Mouse (Mus musculus) adrenal gland, postnatal 0 days (tissue): ENCODE data around the gene Olfr1475. TPM values are rescaled to one million over a fixed set of nuclear protein-coding genes. Genes with fewer than 3 reads are reported as not detected.

ENCODE experiments used
- polyA plus RNA-seq: library from polyadenylated mRNA; unstranded; fragments of >200 nt; fragmentation: Nextera tagmentation; extraction: Ambion mirVana; gene quantifications from 2 replicates; pipeline ENCODE4 v1.2.1, GENCODE M21; 2015

Olfr1475 gene
- not detected in 2 replicates for polyA plus RNA-seq

GRCm38 (mm10) chr19:13480096-13480495 lies at the start of gene Olfr1475:
Olfr1475 (minus strand) TSS chr19:13480196.

GRCm38 (mm10) chr19:13527613-13528012 lies 47.6 kb upstream of the Olfr1475 start, which contains the start of gene Olfr1480:
Olfr1480 (plus strand) TSS chr19:13527913.

GRCm38 (mm10) chr19:13500246-13500645 lies 20.2 kb upstream of the Olfr1475 start, which contains the start of gene Olfr1477:
Olfr1477 (plus strand) TSS chr19:13500546.

GRCm38 (mm10) chr19:13469265-13469664 lies 10.7 kb downstream of the Olfr1475 start, which contains the start of gene Olfr1474:
Olfr1474 (plus strand) TSS chr19:13469565.

GRCm38 (mm10) chr19:13455986-13456385 lies 24.0 kb downstream of the Olfr1475 start, which contains the start of gene Olfr1472:
Olfr1472 (minus strand) TSS chr19:13456086.

GRCm38 (mm10) chr19:13443109-13443508 lies 36.9 kb downstream of the Olfr1475 start, which contains the start of gene Olfr1471:
Olfr1471 (plus strand) TSS chr19:13443409.

Other genes starting within 250 kb of the Olfr1475 start
- gene Olfr1463, start 248.9 kb downstream of the Olfr1475 start, polyA plus RNA-seq: not detected in 2 replicates
- not detected in 2 replicates for gene Olfr1465, start 164.7 kb downstream of the Olfr1475 start, polyA plus RNA-seq
- gene Olfr1466, start 141.3 kb downstream of the Olfr1475 start, polyA plus RNA-seq: not detected in 2 replicates
- gene Olfr1467, start 118.0 kb downstream of the Olfr1475 start, polyA plus RNA-seq: not detected in 2 replicates
- gene Olfr1469, start 72.3 kb downstream of the Olfr1475 start, polyA plus RNA-seq: not detected in 2 replicates
- gene Olfr1471, start 36.8 kb downstream of the Olfr1475 start, polyA plus RNA-seq: not detected in 2 replicates
- gene Olfr1472, start 24.1 kb downstream of the Olfr1475 start, polyA plus RNA-seq: not detected in 2 replicates
- not detected in 2 replicates for gene Olfr1474, start 10.6 kb downstream of the Olfr1475 start, polyA plus RNA-seq
- gene Olfr1477, start 20.4 kb upstream of the Olfr1475 start, polyA plus RNA-seq: not detected in 2 replicates
- gene Olfr1480, start 47.7 kb upstream of the Olfr1475 start, polyA plus RNA-seq: not detected in 2 replicates
- not detected in 2 replicates for gene Olfr1484, start 103.3 kb upstream of the Olfr1475 start, polyA plus RNA-seq
- gene Olfr1487, start 137.2 kb upstream of the Olfr1475 start, polyA plus RNA-seq: not detected in 2 replicates
- gene Olfr1489, start 151.4 kb upstream of the Olfr1475 start, polyA plus RNA-seq: not detected in 2 replicates
- gene Olfr1490, start 170.9 kb upstream of the Olfr1475 start, polyA plus RNA-seq: not detected in 2 replicates
- gene Olfr1491, start 217.1 kb upstream of the Olfr1475 start, polyA plus RNA-seq: not detected in 2 replicates
- not detected in 2 replicates for gene Olfr1493-ps1, start 243.1 kb upstream of the Olfr1475 start, polyA plus RNA-seq